ENCODE assay signal across 11 mouse cellular contexts in the genomic region with DNA sequence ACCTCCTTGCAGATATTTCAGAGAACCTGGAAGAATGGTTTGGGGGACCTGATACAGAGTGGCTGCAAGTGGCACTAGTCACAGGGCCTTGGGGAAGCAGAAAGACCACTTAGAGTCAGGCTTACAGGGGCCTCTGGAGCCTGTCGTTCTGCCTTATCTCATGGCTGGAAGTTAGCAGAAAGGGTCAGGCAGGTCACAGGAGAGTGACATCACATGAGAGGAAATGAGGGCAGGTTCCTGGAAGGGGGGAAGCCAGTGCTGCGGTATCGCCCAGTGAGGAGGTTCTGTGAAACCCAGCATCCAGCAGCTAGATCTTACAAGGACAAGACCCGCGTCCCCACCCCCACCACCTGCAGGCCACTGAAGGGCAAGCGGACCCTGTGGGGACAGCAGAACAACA. TPM values are rescaled to one million over a fixed set of nuclear protein-coding genes. Genes with fewer than 3 reads are reported as not detected.
DNase-seq lines count a peak whose midpoint lies in the region; ATAC-seq and TF ChIP-seq lines count a peak whose summit lies in the region.
"Had no signal": no experiment of that assay in that cellular context is flagged by ENCODE, and none has a peak within 500 bp of the region (broad histone marks: within the 10 kb centered on the region; RNA-seq: fewer than 3 reads in every experiment).

No protein-coding gene starts in this region.

- no peak for ATAC-seq in kidney, embryonic 16.5 days (ENCODE audit: low FRiP score, low TSS enrichment)
- peak; percentile 55 for ATAC-seq in activated CD4-positive, CD25-positive, alpha-beta regulatory T cell, adult 4 months
- peak; percentile 42 for ATAC-seq in inflammation-experienced regulatory T-cells, adult 6 months

- H3K9me3 ChIP-seq in kidney, embryonic 16.5 days (ENCODE audit: low read length) = no peaks in the 10 kb centered on the region

- no peak overlapping the region for H3K4me2 ChIP-seq in kidney, embryonic 16.5 days (replicated peaks; ENCODE audit: low read depth, low read length)
- peak overlapping the region; percentile 74 for H3K4me2 ChIP-seq in myocyte (ENCODE audit: low read depth)

- no peak for DNase-seq in kidney, adult 18-20 months
- no peak for DNase-seq in adrenal gland, postnatal 14 days
- DNase-seq in left cerebral cortex, postnatal 4 days = no peak
- DNase-seq in cerebellum, postnatal 10 days = no peak
- DNase-seq: layer of hippocampus, postnatal 36 days had no signal

- H3ac ChIP-seq in myocyte (ENCODE audit: control insufficient read depth, insufficient read length) = no peak overlapping the region

- H3K4me3 ChIP-seq in kidney, embryonic 16.5 days (ENCODE audit: low read length) = no peak overlapping the region
- H3K4me3 ChIP-seq in myocyte = no peak overlapping the region

- H3K27ac ChIP-seq in kidney, embryonic 16.5 days (ENCODE audit: low read length) = no peak overlapping the region

- 72% methylated on average over 6 of the region's 6 CpGs for WGBS in kidney, embryonic 16.5 days

- intact Hi-C loops in left cerebral cortex, postnatal 4 days (cut with DNase I) = loop anchor here (2.0 to 10.0 kb wide), 3 partner anchors 76 to 296 kb away; no protein-coding TSS in a partner anchor

- H3K27me3 ChIP-seq in kidney, embryonic 16.5 days (ENCODE audit: insufficient read depth, low read length) = no peaks in the 10 kb centered on the region
- H3K27me3 ChIP-seq in myocyte (ENCODE audit: control insufficient read depth, insufficient read depth, insufficient read length) = no peaks in the 10 kb centered on the region

- H3K4me1 ChIP-seq in kidney, embryonic 16.5 days (ENCODE audit: insufficient read depth, low read length) = 0 out of 2 replicates have a peak, but pooled peaks cover 5% of the 10 kb centered on the region

- TF ChIP-seq POLR2A in myocyte (IDR thresholded peaks at IDR 0.05; ENCODE audit: insufficient read length, low read depth) = no peak

- H3K79me2 ChIP-seq in myocyte (ENCODE audit: control insufficient read depth, insufficient read depth) = no peaks in the 10 kb centered on the region

- H3K9ac ChIP-seq in kidney, embryonic 16.5 days (replicated peaks; ENCODE audit: low read length) = peak overlapping the region; percentile 6; the same call in 1 of the 2 replicates

- no peaks in the 10 kb centered on the region for H3K36me3 ChIP-seq in kidney, embryonic 16.5 days (ENCODE audit: insufficient read depth, low read length)
- no peaks in the 10 kb centered on the region for H3K36me3 ChIP-seq in myocyte (ENCODE audit: control insufficient read depth, insufficient read depth)

TF ChIP-seq in myocyte, 11 proteins besides CTCF, POLR2A, EP300 and RAD21:
- TF ChIP-seq TCF3 (IDR thresholded peaks at IDR 0.05; ENCODE audit: insufficient read length, low read depth) (no peak), MYOG (IDR thresholded peaks at IDR 0.05; ENCODE audit: control insufficient read depth in 1 of 3, insufficient read depth in 1 of 3, insufficient read length in 2 of 3, low read depth in 2 of 3) (no peak), MYOD1 (IDR thresholded peaks at IDR 0.05; ENCODE audit: control insufficient read depth in 1 of 3, insufficient read length in 2 of 3, low read depth in 2 of 3) (no peak), SRF (IDR thresholded peaks at IDR 0.05; ENCODE audit: control insufficient read depth, insufficient read length, low read depth) (no peak), TCF12 (IDR thresholded peaks at IDR 0.05; ENCODE audit: insufficient read depth, poor library complexity, severe bottlenecking) (no peak), CEBPB (IDR thresholded peaks at IDR 0.05; ENCODE audit: insufficient read depth, poor library complexity, severe bottlenecking) (no peak), REST (IDR thresholded peaks at IDR 0.05; ENCODE audit: insufficient read depth, insufficient read length) (no peak), MAX (IDR thresholded peaks at IDR 0.05; ENCODE audit: low read depth) (no peak), E2F4 (IDR thresholded peaks at IDR 0.05; ENCODE audit: insufficient read depth) (no peak), USF1 (IDR thresholded peaks at IDR 0.05; ENCODE audit: low read depth) (no peak), POLR2AphosphoS2 (IDR thresholded peaks at IDR 0.05; ENCODE audit: insufficient read length, low read depth) (no peak)
TF ChIP-seq in myocyte: peak in this region for 0.

RNA-seq across cellular contexts. Expression of a gene that starts 19.3 kb away (rescaled TPM):
- polyA plus RNA-seq in kidney, embryonic 16.5 days (2015; fragmentation: Nextera tagmentation; extraction: Ambion mirVana) = 0.29 and 0.42 TPM in 2 replicates
- not detected for polyA plus RNA-seq in activated CD4-positive, CD25-positive, alpha-beta regulatory T cell, adult 4 months (2017; shearing (Covaris generic))
- polyA plus RNA-seq in inflammation-experienced regulatory T-cells, adult 6 months (2017; shearing (Covaris generic)) = not detected
- polyA plus RNA-seq in myocyte (2012; fragmentation: generic; extraction: Trizol) = 0.08 TPM
- total RNA-seq in adrenal gland, postnatal 14 days (2021) = 2.9 and 37.6 TPM in 2 replicates
- total RNA-seq in left cerebral cortex, postnatal 4 days (2021) = not detected
- total RNA-seq: granulocyte monocyte progenitor cell, adult 5-6 weeks; megakaryocyte progenitor cell, adult 5-6 weeks had no signal

RNA-seq across cellular contexts. Expression of a gene that starts 20.8 kb away (rescaled TPM):
- polyA plus RNA-seq in kidney, embryonic 16.5 days (2015; fragmentation: Nextera tagmentation; extraction: Ambion mirVana) = 41.5 and 43.1 TPM in 2 replicates
- polyA plus RNA-seq in activated CD4-positive, CD25-positive, alpha-beta regulatory T cell, adult 4 months (2017; shearing (Covaris generic)) = 1 to 10 TPM; 9.0 to 9.7 TPM
- 10 to 100 TPM in 1 of 3 experiments, 1 to 10 TPM in 2; 7.5 to 14.9 (median 8.8) TPM for polyA plus RNA-seq in inflammation-experienced regulatory T-cells, adult 6 months (2017; shearing (Covaris generic))
- 161 TPM for polyA plus RNA-seq in myocyte (2012; fragmentation: generic; extraction: Trizol)
- total RNA-seq in adrenal gland, postnatal 14 days (2021) = 83.4 and 88.8 TPM in 2 replicates
- total RNA-seq in left cerebral cortex, postnatal 4 days (2021) = 100 to 1,000 TPM; 212 to 213 TPM

RNA-seq across cellular contexts. Expression of a gene that starts 42.9 kb away (rescaled TPM):
- polyA plus RNA-seq in kidney, embryonic 16.5 days (2015; fragmentation: Nextera tagmentation; extraction: Ambion mirVana) = 3.2 and 5.3 TPM in 2 replicates
- 1 to 10 TPM; 1.8 to 6.5 TPM for polyA plus RNA-seq in activated CD4-positive, CD25-positive, alpha-beta regulatory T cell, adult 4 months (2017; shearing (Covaris generic))
- 1 to 10 TPM in 2 of 3 experiments, under 1 TPM in 1; 0.63 to 3.3 (median 2.6) TPM for polyA plus RNA-seq in inflammation-experienced regulatory T-cells, adult 6 months (2017; shearing (Covaris generic))
- 77.1 TPM for polyA plus RNA-seq in myocyte (2012; fragmentation: generic; extraction: Trizol)
- total RNA-seq in adrenal gland, postnatal 14 days (2021) = 43.6 and 57.0 TPM in 2 replicates
- total RNA-seq in left cerebral cortex, postnatal 4 days (2021) = 10 to 100 TPM; 57.2 to 58.7 TPM

RNA-seq across cellular contexts. Expression of a gene that starts 43.4 kb away (rescaled TPM):
- polyA plus RNA-seq in kidney, embryonic 16.5 days (2015; fragmentation: Nextera tagmentation; extraction: Ambion mirVana) = 64.4 and 76.4 TPM in 2 replicates
- polyA plus RNA-seq in activated CD4-positive, CD25-positive, alpha-beta regulatory T cell, adult 4 months (2017; shearing (Covaris generic)) = 1 to 10 TPM; 4.0 to 4.6 TPM
- 1 to 10 TPM; 1.8 to 5.3 (median 2.1) TPM for polyA plus RNA-seq in inflammation-experienced regulatory T-cells, adult 6 months (2017; shearing (Covaris generic))
- polyA plus RNA-seq in myocyte (2012; fragmentation: generic; extraction: Trizol) = 9.8 TPM
- 167 and 212 TPM in 2 replicates for total RNA-seq in adrenal gland, postnatal 14 days (2021)
- 10 to 100 TPM; 29.2 to 30.4 TPM for total RNA-seq in left cerebral cortex, postnatal 4 days (2021)

RNA-seq across cellular contexts. Expression of a gene that starts 45.9 kb away (rescaled TPM):
- polyA plus RNA-seq in kidney, embryonic 16.5 days (2015; fragmentation: Nextera tagmentation; extraction: Ambion mirVana) = 0.33 and 0.54 TPM in 2 replicates
- 100 to 1,000 TPM; 489 to 584 TPM for polyA plus RNA-seq in activated CD4-positive, CD25-positive, alpha-beta regulatory T cell, adult 4 months (2017; shearing (Covaris generic))
- polyA plus RNA-seq in inflammation-experienced regulatory T-cells, adult 6 months (2017; shearing (Covaris generic)) = 100 to 1,000 TPM; 427 to 674 (median 450) TPM
- polyA plus RNA-seq in myocyte (2012; fragmentation: generic; extraction: Trizol) = 0.67 TPM
- 0.41 and 4.2 TPM in 2 replicates for total RNA-seq in adrenal gland, postnatal 14 days (2021)
- total RNA-seq in left cerebral cortex, postnatal 4 days (2021) = under 1 TPM in 1 of 2 experiments, not detected in 1; 0.08 TPM
- total RNA-seq: granulocyte monocyte progenitor cell, adult 5-6 weeks had no signal

Comparison
In these comparisons a context has a peak if more than half of its experiments do, and no peak if none do; other contexts are left out.
1. RNA of a gene that starts 42.9 kb away (polyA plus RNA-seq): 77.1 TPM in myocyte (single experiment); 1.8 to 6.5 TPM in activated CD4-positive, CD25-positive, alpha-beta regulatory T cell, adult 4 months, 3.2 to 5.3 TPM in kidney, embryonic 16.5 days and 0.63 to 3.3 TPM in inflammation-experienced regulatory T-cells, adult 6 months; every median in the first group is over 10 times any median in the second.